Mouse (Mus musculus) adrenal gland, adult (tissue): ENCODE measurements at regions not wholly inside any gene's neighbourhood (a gene's known extent, or its start where the extent isn't known, plus 50 kb on each side); places are given as distances from the start of the nearest gene placed in this dataset.
A peak's percentile ranks its signal among the peaks of the same experiment; 100 is the strongest.

Experiments used
- DNase-seq, 2 experiments: peaks; one replicate each; pipeline ENCODE4 v3.0.0; 2022 to 2023; ENCODE audit warnings: low spot score in 1 of 2; ENCODE audit not compliant: inconsistent age in 2 of 2

DNA sequence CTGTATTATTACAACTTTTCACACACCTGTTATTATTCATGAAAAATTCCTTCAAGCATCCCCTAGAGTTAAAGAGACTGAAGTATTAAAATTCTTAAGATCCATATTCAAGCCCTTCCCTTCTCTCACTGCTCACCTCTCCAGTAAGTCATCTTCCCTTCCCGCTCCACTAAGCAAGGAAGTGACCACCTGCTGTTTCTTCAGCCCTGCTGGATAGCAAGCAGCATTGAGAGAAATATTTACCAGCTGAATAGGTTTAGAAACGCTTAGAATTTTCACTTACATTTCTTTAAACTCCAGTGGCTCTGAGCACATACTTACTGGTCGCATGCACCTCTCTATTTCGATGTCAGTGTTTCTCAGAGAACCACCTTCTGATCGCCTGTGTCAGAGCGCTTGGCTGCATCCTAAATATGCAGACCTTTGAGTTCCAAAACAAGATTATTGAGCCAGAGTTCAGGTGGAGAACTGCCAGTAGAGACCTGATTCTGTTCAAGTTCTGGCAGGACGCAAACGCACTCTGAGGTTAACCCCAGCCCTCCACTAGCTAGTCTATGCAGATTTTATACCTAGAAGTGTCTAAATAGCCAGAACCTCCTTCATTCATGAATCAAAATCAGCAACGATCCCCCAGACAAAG lies 314.9 kb downstream of the Mllt3 start:
- no peak for DNase-seq

DNA sequence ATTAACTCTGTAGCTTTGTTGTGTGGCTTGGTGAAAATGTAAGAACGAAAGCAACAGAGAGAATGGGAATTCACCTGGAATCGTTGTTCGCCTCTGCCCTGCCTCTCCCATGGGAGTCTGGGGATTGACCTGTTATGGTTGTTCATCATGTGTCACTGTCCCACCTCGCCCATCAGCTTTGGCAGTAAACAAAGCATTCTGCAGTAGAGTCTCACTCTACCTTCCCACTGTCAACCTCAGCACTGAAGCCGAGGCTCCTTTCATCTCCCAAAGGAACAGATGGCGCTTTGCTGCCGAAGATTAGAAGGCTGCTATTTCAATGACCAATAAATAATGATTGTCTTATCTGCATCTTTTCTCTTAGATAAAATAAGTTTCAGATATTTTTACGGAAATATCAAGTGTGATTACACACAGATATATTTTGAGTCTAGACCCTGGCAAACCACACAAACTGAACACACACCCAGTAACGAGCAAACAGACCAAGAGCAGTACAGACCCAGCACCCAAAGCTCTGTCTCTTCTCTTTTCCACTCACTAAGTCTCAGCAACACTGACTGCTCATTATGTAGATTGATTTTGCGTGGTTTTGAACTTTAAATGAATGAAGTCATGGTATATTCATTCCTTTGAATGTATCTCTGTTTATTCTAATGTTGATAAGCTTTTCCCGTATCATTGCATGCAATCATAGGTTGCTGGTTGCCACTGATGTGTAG lies 317.8 kb downstream of the Mllt3 start:
- DNase-seq: no peak

DNA sequence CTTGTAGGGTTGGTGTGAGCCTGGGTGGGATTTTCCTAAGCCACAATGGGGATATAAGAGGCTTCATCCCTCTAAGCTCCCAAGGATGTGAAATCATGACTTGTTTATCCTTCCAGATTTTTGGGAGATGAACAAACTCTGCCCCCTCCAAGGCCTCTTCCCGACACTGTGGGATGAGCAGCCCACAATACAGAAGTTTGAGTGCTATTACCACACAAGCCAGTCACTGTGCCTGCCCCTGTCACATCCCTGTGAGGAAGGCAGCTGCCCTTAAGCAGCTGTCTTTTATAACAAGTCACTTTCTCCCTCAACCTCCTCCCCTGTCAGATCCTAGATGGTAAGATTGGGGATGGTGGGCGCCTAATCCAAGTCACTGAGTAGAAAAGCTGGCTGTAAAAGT lies 320.5 kb downstream of the Mllt3 start:
- DNase-seq: no peak

DNA sequence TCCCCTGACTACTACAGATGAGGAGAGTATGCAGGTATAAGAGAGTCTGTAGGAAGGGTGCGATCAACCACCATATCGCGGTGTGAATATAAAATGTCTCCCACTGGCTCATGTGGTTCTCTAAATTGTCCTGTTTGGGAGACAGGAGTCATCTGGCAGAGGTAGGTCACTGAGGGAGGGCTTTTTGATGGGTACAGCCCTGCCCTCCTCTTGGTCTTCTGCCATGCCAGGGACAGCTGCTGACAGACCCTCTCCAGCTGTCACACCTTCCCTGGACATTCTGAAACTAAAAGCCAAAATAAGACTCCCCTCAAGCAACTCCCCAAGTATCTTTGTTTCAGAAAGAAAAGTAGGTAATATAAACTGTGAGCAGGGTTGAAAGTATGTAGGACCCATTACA lies 320.9 kb downstream of the Mllt3 start:
- DNase-seq: no peak

DNA sequence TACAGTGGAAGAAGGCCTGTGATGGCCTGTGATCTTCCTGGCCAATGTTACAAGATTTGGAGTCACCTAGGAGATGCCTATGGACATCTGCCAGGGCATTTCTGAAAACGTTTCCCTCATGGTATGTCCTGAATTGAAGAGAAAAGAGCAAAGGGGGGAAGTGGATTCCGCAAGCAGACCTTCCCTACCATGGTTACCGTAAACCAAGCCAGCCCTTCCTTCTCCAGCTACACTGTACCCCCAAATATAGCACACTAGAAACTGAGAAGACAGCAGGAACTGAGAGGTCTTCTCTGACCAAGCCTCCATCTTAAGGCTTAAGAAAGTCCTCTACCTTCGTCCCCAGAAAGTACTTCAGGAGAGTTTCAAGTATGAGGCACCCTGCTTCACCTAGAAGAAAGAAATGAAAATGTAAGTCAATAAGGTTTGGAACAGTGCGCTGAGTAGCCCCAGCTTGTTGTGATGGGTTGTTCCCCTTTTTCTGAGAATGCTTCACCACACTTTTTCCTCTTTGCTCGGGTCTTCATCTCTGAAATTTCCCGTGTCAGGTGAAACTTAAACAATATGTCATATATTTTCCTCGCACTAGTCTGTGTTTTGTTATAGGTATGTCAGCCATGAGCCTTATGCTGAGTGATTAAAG lies 321.9 kb downstream of the Mllt3 start:
- no peak for DNase-seq

DNA sequence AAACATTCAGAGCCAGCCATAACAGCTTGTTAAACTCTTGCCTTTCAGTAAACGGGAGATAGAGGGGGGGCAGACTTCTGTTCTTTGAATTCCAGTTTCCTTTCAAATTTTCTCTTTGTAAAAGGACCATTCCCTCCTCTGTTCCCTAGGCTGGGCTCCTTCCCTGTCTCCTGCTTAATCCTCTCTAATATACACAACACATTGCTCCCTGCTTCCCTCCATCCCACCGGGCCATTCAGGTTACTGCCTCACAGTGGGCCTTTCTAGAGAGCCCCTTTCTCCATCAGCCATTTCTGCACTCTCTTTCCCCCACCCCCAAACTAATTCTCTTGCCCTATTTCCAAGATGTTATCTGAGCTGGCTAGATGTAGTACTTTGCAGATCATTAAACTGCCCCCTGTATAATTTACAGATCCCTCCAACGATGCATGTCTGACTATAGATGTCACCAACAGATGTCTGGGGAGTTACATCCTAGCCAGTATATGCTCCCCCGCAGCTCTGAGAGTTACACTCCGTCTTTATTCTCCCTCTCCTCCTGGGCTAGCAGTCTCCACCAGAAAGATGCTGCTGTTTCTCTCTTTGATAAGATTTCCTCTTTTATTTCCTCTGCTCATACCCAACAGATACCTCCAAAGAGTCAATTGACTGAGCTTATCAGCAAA lies 324.1 kb downstream of the Mllt3 start:
- no peak for DNase-seq

DNA sequence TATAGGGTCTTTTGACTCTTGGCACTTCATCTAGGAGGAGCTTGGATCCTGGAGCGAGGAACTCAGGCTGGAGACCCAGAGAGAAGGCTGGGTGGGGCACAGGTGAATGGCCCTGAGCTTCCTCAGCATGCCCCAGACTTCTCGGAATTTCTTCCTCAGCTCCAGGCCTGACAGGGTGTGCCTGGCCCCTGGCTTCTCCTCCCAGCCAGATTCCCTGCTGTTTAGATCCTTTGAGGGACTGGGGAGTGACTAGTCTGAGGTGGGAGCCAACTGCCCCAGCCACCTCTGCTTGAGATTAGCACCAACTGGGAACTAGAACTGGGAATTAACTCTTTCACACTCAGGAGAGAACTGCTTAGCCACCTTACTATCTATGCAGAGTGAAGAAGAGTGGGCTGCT lies 325.8 kb downstream of the Mllt3 start:
- DNase-seq: no peak

GRCm38 (mm10) chr4:87702834-87703233 lies 330.3 kb downstream of the Mllt3 start:
- no peak for DNase-seq

- DNase-seq: no peak
These were observed 330.9 kb downstream of the Mllt3 start for GRCm38 (mm10) chr4:87702290-87702689.

GRCm38 (mm10) chr4:87701024-87701423 lies 332.1 kb downstream of the Mllt3 start:
- no peak for DNase-seq

DNA sequence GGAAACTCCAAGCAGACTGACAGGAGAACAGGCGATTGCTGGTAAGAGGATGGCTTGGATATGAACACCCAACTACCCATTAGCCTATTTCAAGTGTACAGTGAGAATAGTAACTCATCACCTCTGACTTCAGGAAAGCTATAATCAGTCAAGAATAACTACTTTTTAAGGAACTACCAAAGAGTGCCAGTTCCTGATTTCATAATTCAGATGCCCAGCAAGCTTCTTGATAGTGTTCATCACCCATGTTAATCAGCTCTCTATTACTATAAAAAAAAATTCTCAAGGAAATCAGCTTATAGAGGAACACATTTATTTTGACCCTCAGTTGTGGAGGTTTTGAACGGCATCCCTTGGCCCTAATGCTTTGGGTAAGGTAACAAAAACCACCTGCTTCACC lies 332.7 kb downstream of the Mllt3 start:
- no peak for DNase-seq

DNA sequence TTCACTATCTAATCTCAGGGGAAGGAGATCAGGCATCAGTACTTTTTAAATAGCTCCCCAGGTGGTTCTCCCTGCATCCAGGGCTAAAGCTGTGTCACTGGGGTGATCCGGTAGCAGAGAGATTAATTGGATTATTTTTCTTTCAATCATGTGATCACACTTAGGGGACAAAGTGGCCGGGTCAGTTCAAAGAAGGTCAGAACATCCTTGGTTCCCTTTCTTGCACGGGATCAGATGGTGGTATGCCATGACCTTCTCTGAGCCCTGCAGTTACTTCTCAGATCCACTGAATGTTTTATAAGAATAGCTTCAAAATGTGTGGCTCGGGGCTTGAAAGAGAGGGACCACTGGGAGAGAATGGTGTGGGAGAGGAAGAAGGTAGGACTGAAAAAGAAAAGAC lies 333.6 kb downstream of the Mllt3 start:
- DNase-seq: no peak

DNA sequence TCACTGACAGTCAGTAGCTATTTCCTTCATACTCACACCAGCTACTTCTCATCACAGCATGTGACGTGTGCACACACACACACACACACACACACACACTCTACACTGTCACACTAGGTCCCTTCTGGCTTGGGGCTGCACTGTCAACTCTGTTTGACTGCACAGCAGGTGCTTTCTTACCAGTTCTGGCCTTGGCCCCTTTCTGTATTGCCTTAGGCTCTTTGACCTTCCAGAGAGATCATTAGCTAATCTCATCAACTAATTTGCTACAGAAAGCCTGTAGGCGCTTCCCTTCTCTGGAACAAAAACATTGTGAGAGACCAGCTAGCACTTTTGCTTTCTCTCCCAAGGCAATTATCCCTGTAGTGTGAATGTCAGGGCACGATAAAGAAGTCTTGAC lies 334.4 kb downstream of the Mllt3 start:
- DNase-seq: peak; percentile 4 to 50

DNA sequence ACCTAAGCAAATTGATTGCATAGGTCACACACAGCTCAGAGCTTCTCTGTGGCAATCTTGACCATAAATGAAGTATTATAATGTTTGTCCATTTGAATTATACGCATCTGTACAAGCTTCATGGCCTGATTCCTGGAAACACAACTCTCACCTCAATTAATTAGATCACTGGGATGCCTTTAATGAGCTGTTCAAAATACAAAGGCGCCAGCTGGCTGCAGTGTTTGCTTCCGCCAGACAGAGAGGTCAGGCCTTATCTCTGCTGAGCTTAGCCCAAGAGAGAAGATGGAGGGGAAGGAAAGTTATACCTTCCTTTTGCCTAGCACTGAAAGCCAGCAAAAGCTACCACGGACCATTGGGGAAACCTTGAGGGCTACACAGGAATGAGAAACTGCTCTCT lies 336.2 kb downstream of the Mllt3 start:
- no peak for DNase-seq

DNA sequence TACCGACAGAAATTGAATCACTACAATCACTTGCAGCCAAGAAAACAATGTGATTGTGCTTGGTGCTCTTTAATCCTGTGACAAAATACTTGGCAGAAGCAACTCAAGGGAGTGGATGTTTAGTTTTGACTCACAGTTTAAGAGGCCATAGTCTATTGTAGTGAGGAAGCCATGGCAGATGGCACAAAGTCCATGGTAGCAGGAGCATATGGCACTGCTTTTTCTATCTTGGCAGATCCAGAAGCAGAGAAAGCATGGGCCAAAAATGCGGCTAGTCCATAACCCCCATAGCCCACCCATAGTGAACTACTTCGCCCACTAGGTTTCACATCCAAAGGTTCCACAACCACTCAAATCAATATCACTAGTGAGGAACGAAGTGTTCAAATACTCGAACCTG lies 337.4 kb downstream of the Mllt3 start:
- no peak for DNase-seq

DNA sequence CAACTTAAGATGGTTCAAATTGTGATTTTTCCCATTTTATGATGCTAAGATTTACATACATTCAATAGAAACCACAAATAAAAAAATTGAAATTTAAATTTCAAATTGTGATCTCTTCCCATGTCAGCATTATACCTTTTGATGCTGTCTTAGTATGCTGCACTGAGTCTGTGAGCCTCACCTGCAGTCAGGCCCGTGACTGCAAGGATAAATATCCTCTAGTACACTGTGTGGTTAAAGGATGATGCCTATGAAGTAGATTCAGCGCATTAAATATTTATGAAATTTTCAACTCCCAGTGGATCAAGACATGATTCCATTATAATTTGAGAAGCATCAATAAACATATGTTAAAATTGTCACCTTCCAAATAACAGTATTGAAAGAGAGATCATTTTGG lies 340.4 kb downstream of the Mllt3 start:
- no peak for DNase-seq

- DNase-seq: no peak
These were observed 348.2 kb downstream of the Mllt3 start for GRCm38 (mm10) chr4:87684952-87685351.

- no peak for DNase-seq
These were observed 350.4 kb downstream of the Mllt3 start for GRCm38 (mm10) chr4:87682783-87683182.

GRCm38 (mm10) chr4:87671101-87671500 lies 362.1 kb downstream of the Mllt3 start:
- DNase-seq: no peak

- DNase-seq: no peak
These were observed 363.0 kb downstream of the Mllt3 start for GRCm38 (mm10) chr4:87670167-87670566.

GRCm38 (mm10) chr4:87669480-87669879 lies 363.7 kb downstream of the Mllt3 start:
- no peak for DNase-seq

GRCm38 (mm10) chr4:87668314-87668713 lies 364.9 kb downstream of the Mllt3 start:
- no peak for DNase-seq
